Mouse (Mus musculus): ENCODE data around the gene Lep.
A peak's percentile ranks its signal among the peaks of the same experiment; 100 is the strongest.

The Lep gene

GRCm38 (mm10) chr6:29044029-29044428 lies 16.0 kb upstream of the Lep start:
- ATAC-seq (ENCODE audit: low TSS enrichment) = no peak

GRCm38 (mm10) chr6:29049926-29050325 lies 10.1 kb upstream of the Lep start:
- ATAC-seq (ENCODE audit: low TSS enrichment) = no peak

DNA sequence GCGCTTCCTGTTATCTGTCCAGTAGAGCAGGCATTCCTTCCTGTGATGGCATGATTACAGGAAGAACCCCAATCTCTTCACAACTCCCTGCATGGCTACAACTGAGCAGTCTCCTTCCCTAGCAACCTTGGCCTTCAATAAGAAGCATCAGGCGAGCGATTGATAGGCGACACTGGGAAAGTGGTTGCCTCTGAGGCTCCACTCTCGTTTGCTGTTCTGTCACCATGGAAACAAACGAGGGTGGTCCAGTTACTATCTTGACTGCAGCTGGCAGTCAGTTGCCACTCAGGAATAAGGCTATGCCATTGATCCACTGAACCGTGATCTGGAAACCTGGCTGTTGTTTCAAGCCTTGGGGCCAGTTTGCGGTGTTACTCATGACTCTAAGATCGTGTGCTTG lies 7.8 kb upstream of the Lep start:
- no peak for ATAC-seq (ENCODE audit: low TSS enrichment)

DNA sequence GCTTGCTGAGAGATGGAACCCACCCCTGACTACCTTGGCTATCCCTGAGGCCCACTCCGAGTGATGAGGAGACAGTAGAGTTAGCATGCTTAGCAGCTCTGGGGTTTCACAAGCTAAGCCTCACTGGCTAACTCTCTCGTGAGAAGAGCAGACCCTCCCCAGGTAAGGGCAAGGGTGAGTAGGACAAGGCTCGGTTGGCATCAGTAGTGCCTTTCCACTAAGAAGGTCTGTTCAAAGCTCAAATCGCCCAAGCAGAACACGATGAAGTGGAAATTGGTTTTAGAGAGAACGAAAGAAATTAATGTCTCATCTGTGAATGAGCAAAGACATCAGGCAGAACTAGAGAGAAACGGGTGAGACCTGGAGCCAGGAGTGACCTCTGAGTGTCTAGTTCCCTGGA lies 6.8 kb upstream of the Lep start:
- no peak for ATAC-seq (ENCODE audit: low TSS enrichment)

DNA sequence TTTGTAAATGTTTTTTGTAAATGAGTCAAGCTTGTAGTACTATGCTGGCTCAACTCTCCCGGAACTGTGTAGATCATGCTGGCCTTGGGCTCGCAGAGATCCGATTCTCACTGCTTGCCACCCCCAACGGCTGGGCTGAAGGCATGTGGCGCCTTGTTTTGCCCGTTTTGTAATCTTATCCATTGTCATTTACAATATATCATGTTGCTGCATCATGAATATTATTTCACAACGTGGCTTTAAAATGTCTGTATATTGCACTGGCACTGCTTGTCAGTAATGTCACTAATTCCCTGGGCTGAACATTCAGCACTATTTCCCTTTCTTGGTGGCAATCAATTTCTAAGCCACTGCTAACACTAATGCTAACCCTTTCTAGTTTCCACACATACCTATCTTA lies 3.6 kb upstream of the Lep start:
- no peak for ATAC-seq (ENCODE audit: low TSS enrichment)

DNA sequence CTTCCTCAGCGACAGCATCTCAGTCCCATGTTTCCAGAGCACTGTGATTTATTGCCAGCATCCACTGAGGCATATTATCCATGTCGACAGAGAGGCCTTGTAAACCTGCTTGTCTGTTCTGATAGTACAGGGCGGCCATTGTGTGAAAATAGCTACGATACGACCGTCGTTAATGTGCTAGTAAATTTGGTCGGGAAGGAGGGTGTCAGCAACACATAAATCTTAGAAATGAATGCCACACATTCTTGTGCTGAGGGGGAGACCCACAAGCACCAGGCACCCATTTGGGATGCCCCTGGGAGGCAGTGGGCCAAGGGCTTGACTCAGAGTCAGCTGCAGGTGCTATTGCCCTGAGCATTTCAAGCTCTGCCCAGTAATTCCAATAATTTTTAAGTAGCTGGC lies 6.4 kb downstream of the Lep start:
- ATAC-seq (ENCODE audit: low TSS enrichment) = no peak

GRCm38 (mm10) chr6:29072258-29072657 lies 12.2 kb downstream of the Lep start:
- no peak for ATAC-seq (ENCODE audit: low TSS enrichment)

- no peak for ATAC-seq (ENCODE audit: low TSS enrichment)
Observed at GRCm38 (mm10) chr6:29073462-29074132, 13.6 kb downstream of the Lep start.

DNA sequence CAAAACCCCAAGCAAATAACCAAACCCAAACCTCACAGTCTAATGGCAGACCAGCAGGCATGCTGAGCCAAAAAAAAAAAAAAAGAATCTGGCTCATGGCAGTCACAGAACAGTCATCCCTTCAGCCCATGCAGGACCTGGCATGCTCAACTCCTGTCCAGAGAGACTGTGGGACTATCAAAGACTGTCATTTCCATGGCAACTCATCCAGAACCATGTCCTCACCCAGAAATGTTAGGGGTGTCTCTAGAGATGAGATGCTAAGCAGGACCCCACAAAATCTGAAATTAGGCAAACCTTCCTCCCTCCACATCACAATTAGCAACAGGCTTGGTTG lies 14.1 kb downstream of the Lep start:
- no peak for ATAC-seq (ENCODE audit: low TSS enrichment)

- peak; percentile 93 for ATAC-seq (ENCODE audit: low TSS enrichment)
Observed at GRCm38 (mm10) chr6:29079291-29079690, 19.3 kb downstream of the Lep start.

DNA sequence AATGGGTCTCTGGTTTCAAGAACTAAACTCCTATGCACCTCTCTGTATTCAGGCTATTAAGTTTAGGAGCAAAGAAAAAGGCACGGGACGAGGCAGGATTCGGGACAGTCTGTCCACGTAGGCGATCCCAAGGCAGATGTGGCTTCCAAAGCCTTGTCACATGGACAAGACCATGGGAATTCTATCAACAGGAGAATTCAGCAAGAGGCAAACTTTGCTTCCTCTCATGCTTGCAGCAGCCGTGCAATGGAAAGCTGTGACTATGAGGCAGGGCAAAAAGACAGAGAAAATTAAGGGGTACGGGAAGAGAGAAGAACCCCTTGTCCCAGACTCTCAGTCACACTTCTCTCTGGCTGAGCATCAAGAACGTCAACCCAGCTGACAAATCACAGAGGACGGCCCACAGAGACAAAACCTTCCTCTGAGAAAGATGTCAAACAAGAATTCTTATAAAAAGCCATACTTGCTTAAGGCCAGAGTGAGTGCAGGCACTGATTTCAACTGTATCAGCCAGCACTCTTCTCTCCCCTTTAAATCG lies 21.9 kb downstream of the Lep start:
- no peak for ATAC-seq (ENCODE audit: low TSS enrichment)

GRCm38 (mm10) chr6:29082776-29083354 lies 22.8 kb downstream of the Lep start:
- no peak for ATAC-seq (ENCODE audit: low TSS enrichment)

DNA sequence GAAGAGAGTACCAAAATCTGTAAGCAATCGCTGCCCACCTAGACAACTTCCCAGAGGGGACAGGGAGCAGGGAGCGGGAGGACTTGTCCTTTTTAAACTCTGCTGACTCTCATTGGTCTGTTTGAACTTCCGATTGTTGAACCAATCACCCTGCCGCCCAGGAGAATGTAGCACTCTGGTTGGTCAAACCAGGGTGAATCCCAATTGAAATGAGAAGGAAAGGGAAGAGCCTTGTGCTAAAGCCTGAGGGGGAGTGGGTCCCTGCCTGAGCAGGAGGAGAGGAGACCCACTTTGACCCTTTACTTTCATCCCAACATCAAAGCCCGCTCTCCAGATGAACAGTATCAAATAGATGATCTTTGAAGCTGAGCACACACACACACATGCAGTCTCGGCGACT lies 24.4 kb downstream of the Lep start:
- no peak for ATAC-seq (ENCODE audit: low TSS enrichment)

- no peak for ATAC-seq (ENCODE audit: low TSS enrichment)
Observed at GRCm38 (mm10) chr6:29087921-29088709, 28.1 kb downstream of the Lep start.

DNA sequence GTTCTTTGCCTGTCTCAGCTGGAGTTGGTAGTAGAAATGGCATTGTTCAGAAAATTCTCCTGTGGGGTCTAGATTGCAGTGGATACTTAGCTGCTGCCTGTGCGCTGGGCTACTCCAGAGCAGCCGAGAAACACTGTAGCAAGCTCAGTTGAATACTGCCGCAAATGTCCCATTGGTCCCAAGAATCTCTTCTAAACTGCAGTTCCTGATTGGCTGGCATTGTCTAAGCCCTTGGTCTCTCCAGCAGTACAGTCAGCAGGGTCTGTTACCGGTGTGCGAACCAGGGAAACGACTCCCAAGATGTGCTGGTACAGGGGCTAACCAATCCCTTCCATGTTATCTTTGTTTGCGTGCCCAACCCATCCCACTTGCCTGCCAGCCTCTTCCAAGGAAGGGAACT lies 32.2 kb downstream of the Lep start:
- no peak for ATAC-seq (ENCODE audit: low TSS enrichment)

- ATAC-seq (ENCODE audit: low TSS enrichment) = 0 out of 2 replicates have a peak, but pooled peaks have one; percentile 57
Observed at GRCm38 (mm10) chr6:29092904-29093303, 32.9 kb downstream of the Lep start.

DNA sequence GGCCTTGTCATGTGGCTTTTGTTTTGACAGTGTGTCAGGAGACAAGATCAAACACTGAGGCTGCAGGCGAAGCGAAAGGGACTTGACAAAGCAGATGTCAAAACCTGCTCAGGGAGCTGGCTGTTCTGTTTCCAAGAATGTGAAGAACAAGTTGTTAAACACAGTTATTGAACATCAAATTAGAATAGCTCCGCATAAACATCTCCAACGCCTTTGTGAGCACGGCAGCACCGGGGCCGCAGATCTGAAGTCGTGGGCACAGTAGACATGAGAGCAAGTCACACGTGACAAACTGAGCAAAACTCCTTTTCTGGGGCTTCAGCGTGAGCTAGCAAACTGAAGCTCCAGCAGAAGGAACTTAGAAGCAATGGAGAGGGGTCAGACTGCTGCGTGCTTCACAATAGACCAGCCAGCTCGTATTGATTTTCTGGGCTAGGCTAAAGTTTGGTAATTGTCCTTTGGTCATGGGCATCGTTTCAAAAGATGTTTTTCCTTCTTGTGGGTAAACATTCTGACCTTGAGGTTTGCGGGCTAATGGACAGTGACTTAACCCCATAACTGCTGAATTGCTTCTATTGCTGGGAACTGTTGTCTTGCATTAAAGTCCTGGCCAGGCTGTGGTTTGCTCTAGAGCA lies 39.6 kb downstream of the Lep start:
- ATAC-seq (ENCODE audit: low TSS enrichment) = peak; percentile 46

DNA sequence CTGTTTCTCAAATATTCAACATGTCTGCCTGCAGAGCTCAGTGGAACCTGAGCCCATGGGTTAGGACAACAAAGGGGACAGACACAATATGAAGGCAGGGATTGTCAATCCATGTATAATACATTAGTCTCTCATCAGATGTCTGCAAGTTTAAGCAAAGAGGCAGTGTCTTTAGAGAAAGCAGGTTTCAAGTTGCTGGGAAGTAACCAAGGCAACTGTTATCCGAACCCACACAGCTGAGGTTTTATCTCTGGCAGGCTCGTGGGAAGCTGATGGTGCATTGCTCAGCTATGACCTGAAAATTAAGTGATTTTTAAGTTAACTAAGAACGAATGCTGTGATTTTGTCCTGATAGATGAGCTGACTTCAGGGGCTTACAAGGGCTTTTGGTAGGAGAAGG lies 40.4 kb downstream of the Lep start:
- ATAC-seq (ENCODE audit: low TSS enrichment) = peak; percentile 84

DNA sequence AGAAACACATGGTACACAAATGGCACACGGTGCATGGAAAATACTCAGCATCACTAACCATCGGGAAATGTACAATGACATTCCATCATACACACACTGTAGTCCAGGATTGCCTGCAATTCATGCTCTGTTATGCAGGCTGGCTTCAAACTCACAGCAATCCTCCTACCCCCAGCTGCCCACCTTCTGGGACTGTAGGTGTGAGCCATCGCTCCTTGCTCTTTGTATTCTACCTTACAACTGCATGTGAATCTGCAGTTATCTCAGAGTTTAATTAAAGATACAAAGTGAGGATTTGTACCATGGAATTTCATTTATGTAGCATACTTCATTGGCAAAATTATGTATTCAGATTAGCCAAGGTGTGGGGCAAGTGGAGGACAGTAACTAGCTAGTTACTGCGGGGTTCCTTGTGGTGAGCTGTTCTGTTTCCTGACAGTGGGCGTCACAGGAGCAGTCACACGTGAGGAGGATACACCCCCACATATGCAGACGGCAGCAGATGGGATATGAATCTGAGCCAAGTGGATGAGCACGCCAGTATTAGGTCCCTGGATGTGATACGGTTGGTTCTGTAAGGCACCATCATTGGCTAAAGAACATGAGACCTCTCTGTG lies 41.3 kb downstream of the Lep start:
- peak; percentile 85 for ATAC-seq (ENCODE audit: low TSS enrichment)

DNA sequence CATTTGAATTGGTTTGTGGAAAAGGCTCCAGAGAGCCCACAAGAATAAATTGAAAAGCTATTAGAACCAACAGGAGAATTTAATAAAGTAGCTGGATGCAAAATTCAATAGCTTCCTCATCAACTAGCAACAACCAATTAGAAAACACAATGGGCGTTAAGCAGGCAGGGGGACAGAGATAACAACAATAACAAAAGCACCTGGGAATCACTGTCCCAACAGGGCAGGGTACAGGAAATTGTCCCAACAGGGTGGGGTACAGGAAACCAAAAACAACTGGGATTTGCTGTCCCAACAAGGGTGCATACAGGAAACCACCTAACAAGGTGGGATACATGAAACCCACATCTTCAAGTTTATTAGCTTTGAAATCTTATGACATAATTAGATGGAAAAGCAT lies 48.4 kb downstream of the Lep start:
- ATAC-seq (ENCODE audit: low TSS enrichment) = no peak

DNA sequence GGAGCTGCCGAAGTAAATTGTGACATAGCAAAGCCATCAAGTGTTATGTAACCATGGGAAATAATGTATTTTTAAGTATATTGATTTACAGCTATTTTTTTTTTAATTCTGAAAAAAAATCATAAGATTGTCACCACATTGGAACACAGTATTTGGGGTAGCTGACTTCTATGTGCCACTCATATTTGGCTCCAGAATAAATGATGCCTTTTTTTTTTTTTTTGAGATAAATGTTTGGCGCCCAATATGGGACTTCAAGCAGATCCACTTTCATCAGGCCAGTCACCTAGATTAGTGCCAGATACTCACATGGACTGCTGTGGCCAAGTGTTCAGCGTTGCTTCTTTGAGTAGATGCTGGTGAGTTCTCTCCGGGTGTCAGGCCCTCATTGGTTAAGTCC lies 51.5 kb downstream of the Lep start:
- no peak for ATAC-seq (ENCODE audit: low TSS enrichment)

DNA sequence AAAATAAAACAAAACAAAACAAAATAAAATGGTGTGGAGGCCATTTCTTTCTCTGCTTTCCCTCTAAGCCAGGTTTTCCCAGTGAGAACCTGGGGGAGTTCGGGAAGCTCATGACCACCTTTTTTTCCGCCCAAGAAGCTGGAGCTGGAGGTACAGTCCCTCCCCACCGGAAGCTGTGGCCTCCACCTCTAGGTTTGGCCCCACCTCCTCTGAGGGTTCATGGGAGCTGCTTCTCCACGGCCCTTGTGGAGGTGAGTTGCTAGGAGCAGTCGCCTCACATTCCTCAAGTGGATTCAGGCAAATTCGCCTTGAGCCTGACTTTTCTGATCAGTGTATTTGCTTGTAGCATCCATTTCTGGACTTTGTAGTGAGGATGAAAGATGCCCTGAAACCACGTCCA lies 55.7 kb downstream of the Lep start:
- no peak for ATAC-seq (ENCODE audit: low TSS enrichment)

Data from frontal cortex, adult (tissue).